Mouse (Mus musculus) gonadal fat pad, adult 2 months (tissue): Measurements from ENCODE around the gene Znhit3. TPM values are rescaled to one million over a fixed set of nuclear protein-coding genes. Genes with fewer than 3 reads are reported as not detected.

Source experiments
- DNase-seq: peaks from one replicate; pipeline ENCODE4 v3.0.0-alpha.2; 2012; ENCODE audit warnings: low read depth
- polyA plus RNA-seq: library from polyadenylated mRNA; depleted of rRNA; stranded (reverse); fragments of >200 nt; gene quantifications from 2 replicates; pipeline ENCODE4 v1.2.3, GENCODE M21; 2012

Gene Znhit3
- polyA plus RNA-seq, 1 experiment: 17.7 TPM

DNA sequence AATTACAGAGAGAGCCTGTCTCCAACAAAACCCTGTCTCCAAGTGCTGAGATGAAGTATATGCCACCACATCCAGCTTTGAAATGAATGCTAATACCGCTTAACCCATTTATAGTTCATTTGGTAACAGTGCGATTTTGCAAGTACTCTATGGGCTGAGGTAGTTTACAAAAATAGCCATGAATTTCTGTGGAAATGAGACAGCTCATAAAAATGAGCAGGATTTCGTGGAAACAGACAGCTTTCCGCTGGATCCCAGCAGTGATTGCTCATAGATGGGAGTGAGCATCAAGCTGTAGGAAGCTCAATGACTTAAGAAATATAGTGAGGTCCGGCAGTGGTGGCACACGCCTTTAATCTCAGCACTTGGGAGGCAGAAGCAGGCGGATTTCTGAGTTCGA is 4.8 kb upstream of the Znhit3 start:
- DNase-seq: no peak

- DNase-seq: no peak
Measured at GRCm38 (mm10) chr11:84919951-84920350, 3.8 kb upstream of the Znhit3 start.

- no peak for DNase-seq
Measured at GRCm38 (mm10) chr11:84919276-84919675, 3.1 kb upstream of the Znhit3 start.

- no peak for DNase-seq
Measured at GRCm38 (mm10) chr11:84918425-84918824, 2.3 kb upstream of the Znhit3 start.

DNA sequence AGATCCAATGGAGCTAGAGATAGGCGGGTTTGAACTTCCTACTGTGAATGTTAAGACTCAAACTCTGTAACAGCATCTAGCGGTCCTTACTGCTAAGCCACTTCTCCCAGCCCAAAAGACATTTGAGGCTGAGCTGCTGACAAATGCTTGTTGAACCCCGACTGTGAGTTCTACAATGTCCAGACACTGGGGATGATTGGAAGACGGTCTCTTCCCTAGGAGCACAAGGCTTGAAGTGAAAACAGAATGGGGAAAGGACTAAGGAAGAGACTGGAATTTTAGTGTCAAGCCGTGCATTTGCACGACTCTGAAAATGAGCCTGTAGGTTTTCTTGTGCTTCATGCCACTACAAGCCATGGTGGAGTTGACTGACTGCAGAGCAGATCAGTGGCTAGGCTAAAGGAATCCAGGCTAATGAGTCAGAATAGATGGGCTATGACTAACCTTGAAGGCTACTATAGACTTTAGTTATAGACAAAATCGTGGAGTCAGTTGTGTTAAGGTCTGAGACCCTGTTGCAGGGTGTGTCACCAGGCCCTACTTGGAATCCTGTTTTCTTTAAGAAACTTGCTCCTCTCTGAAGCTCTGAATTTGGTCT is 636 bp upstream of the Znhit3 start:
- DNase-seq: no peak

DNA sequence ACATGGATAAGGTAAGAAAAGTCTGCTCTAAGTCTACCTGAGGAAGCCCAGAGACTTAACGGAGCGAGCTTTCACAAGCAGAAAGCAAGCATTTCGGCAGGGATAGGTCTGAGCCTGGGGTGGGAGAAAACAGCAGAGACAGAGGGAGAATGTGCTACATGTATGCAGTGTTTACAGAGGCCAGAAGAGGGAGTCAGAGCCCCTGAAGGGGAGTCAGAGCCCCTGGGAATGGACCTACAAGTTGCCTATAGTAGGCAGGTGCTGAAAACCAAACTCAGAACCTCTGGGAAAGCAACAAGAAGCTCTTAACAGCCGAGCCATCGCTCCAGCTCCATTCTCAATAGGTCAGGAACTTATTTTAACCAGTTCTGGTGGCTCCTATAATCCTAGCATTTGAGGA is 1.5 kb downstream of the Znhit3 start:
- DNase-seq: no peak

DNA sequence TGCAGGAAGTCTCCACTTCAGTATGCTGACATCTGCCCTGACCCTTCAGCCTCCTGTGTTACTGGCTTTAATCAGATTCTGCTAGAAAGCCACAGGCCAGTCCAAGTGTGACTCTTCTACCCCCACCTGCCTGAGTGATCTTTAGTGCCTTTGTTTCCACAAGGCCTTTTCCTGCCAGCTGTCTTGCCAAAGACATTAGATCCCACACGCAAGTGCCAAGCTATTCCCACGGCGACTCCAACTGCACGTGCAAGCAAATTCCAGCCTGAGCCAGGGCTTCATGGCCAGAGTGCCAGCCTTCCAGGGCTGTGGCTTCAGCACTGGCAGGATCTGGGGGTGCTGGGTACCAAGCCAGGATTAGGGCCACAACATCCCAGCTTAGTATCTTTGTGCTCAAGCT is 5.8 kb downstream of the Znhit3 start:
- no peak for DNase-seq

- DNase-seq: no peak
Measured at GRCm38 (mm10) chr11:84908480-84908879, 7.7 kb downstream of the Znhit3 start.

- no peak for DNase-seq
Measured at GRCm38 (mm10) chr11:84907081-84907480, 9.1 kb downstream of the Znhit3 start.

- DNase-seq: no peak
Measured at GRCm38 (mm10) chr11:84904597-84905144, 11.5 kb downstream of the Znhit3 start.

DNA sequence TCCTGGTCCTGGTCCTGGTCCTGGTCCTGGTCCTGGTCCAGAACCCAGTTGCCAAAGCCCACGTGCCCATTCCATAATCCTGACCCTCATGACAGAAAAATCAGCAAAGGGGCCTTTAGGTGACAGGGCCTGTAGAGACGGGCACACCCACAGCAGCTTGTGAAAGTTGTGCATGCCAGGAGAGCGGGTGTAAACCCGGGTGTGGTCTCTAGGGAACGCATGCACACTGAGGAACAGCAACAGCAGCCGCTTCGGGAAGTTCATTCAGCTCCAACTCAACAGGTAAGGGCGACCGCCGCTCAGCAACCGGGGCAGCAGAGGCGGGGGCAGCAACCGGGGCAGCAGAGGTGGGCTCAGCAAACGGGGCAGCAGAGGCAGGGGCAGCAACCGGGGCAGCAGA is 23.1 kb downstream of the Znhit3 start:
- DNase-seq: no peak

DNA sequence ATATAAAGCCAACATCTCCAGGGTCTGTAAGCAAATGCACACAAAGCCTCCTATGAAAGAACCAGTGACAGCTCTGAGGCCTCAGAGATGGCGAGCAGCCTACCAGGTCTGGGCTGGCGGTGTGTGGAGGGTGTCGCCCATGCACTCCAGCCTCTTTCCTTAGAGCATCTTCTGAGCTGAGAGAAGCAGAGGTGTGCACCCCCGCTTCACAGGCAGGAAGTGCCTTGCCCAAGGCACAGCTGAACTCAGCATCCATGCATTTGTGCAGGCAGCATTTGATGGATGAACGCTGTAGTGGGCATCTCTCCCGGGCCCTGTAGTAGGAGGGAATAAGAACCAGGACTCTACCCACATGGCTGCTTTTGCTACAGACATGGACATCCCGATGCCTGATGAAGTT is 24.5 kb downstream of the Znhit3 start:
- DNase-seq: no peak

- no peak for DNase-seq
Measured at GRCm38 (mm10) chr11:84889492-84889891, 26.7 kb downstream of the Znhit3 start.

- DNase-seq: no peak
Measured at GRCm38 (mm10) chr11:84888025-84888424, 28.1 kb downstream of the Znhit3 start.

- no peak for DNase-seq
Measured at GRCm38 (mm10) chr11:84886767-84887511, 29.2 kb downstream of the Znhit3 start.

DNA sequence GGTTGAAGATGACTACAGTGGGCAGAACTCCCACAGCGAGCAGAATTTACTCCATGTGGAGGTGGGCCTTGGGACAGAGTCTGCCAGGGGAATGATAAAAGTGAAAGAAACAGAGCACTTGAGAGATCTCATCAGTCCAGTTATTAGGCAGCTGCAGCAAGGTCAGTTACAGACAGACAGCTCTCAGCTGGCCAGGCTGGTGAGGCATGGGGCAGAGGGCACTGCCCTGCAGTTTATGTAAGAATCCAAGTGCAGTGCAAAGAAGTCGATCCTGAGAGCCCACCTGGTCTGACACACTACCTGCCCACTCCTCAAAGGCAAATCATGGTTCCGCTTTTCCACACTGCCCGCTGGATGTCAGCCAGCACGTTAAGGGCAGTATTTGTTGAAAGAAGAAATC is 29.9 kb downstream of the Znhit3 start:
- no peak for DNase-seq

GRCm38 (mm10) chr11:84885238-84885637 is 30.9 kb downstream of the Znhit3 start:
- DNase-seq: no peak

- no peak for DNase-seq
Measured at GRCm38 (mm10) chr11:84882346-84882745, 33.8 kb downstream of the Znhit3 start.

- no peak for DNase-seq
Measured at GRCm38 (mm10) chr11:84880971-84881370, 35.2 kb downstream of the Znhit3 start.

GRCm38 (mm10) chr11:84880465-84880961 is 35.7 kb downstream of the Znhit3 start:
- DNase-seq: no peak

DNA sequence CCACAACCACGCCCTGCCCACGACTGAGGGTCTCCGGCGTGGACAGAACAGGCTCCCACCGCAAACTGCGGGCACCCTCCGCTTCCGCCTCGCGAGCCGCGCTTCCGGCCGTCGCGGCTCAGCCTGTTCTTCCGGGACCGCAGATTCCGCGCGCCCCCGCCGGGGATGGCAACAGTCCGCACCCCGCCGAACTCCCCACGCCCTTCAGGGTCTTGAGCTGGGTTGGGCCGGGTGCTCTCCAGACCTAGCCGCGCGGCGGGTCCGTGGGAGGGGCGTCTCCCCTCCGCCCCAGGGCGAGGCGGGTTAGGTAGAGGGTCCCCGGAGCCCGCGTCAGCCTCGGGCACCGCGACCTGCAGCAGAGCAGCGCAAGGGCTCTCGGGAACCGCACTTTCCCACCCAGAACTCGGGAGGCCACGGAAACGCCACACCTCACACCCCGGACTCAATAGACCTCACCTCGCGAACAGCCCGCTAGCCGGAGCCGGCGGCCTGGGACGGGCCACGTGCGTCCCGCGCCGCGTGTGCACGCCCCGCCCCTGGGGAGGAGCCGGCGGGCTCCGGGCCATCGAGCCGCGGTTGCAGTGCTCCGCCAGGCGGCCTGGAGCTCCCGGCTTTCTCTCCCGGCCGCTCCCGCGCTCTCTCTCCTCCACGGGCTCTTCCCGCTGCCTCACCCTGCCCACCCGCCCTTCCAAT is 36.2 kb downstream of the Znhit3 start, which contains the start of the genes Myo19 and Pigw:
Myo19 (plus strand) TSS at position 377 of the 693 bp plus-strand sequence.
Pigw (minus strand) TSS at position 514 of the 693 bp plus-strand sequence.
- DNase-seq: no peak
